Mouse (Mus musculus) testis, adult 2 months (tissue): ENCODE results near the gene Angptl1. TPM values are rescaled to one million over a fixed set of nuclear protein-coding genes. Genes with fewer than 3 reads are reported as not detected.

Source experiments
- H3K27ac ChIP-seq: fragments of 200-500 bp; 2 replicates; pipeline ENCODE4 v1.5.1; 2012; ENCODE audit warnings: low read depth, low read length; ENCODE audit not compliant: control insufficient read depth, insufficient read depth
- H3K27me3 ChIP-seq: fragments of 200-500 bp; 2 replicates; pipeline ENCODE4 v1.6.1; 2012; ENCODE audit warnings: mild to moderate bottlenecking, low read length, moderate library complexity; ENCODE audit not compliant: control insufficient read depth, insufficient read depth
- H3K36me3 ChIP-seq: fragments of 200-500 bp; 2 replicates; pipeline ENCODE4 v1.6.1; 2012; ENCODE audit warnings: mild to moderate bottlenecking, low read length; ENCODE audit not compliant: control insufficient read depth, insufficient read depth
- H3K4me1 ChIP-seq: fragments of 200-500 bp; 2 replicates; pipeline ENCODE4 v1.6.1; 2012; ENCODE audit warnings: low read length; ENCODE audit not compliant: control insufficient read depth, insufficient read depth
- H3K4me3 ChIP-seq: fragments of 200-500 bp; 2 replicates; pipeline ENCODE4 v1.5.1; 2012; ENCODE audit warnings: low read depth, mild to moderate bottlenecking, low read length, moderate library complexity, mixed read lengths; ENCODE audit not compliant: control insufficient read depth
- CTCF ChIP-seq: fragments of 200-500 bp; IDR thresholded peaks from 2 replicates; pipeline ENCODE4 v1.5.1; 2012; ENCODE audit warnings: low read depth, mild to moderate bottlenecking, inconsistent platforms, low read length, moderate library complexity; ENCODE audit not compliant: control insufficient read depth, insufficient read depth, insufficient replicate concordance
- POLR2A ChIP-seq: fragments of 200-500 bp; IDR thresholded peaks from 2 replicates; pipeline ENCODE4 v1.6.1; 2012; ENCODE audit warnings: low read depth, mild to moderate bottlenecking, inconsistent platforms, low read length, moderate library complexity; ENCODE audit not compliant: control insufficient read depth
- polyA plus RNA-seq: library from polyadenylated mRNA; depleted of rRNA; stranded (reverse); fragments of >200 nt; gene quantifications from 2 replicates; pipeline ENCODE4 v1.2.3, GENCODE M21; 2012; rRNA removed

Gene Angptl1
- polyA plus RNA-seq, 1 experiment = 0.37 TPM

DNA sequence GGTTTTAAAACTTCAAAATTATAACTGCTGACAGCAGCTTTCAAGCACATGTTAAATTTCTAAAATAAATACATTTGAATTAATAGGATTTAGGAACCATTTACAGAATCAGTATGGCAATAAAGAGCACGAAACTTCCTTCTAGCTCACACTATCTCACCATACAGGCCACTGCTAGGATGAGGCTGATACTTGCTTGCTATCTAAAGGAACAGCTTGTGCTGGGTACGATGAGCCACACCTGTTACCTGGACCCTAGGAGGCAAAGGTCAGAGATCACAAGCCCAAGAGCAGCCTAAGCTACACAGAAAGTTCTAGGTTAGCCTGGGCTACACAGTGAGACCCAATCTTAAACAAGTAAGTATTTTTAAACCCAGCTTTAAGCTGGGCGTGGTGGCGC is 70.9 kb downstream of the Angptl1 start:
- Histone ChIP-seq H3K27ac (no peak overlapping the region), H3K4me3 (no peak overlapping the region), H3K27me3 (no peaks in the 10 kb centered on the region), H3K4me1 (no peaks in the 10 kb centered on the region), H3K36me3 (no peaks in the 10 kb centered on the region)
- no peak for TF ChIP-seq CTCF
- TF ChIP-seq POLR2A = no peak

DNA sequence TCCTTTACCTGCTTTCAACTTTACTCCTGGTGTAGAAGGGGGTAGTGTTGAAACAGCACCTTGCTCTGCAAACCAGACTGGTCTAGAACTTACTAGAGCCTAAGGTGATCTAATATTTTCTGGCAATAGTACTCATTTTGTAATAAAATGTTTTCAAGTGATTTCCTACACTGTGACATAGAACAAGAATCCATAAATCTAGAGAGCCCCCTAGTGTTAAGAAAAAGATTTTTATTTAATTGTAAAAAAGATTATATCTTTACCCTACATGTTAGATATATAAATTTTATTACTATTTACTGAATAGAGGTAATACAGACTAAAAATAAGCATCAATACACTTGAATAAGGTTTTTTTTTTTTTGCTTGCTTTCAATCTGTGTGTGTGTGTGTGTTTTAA is 71.5 kb downstream of the Angptl1 start:
- Histone ChIP-seq H3K4me1 (no peaks in the 10 kb centered on the region), H3K27me3 (no peaks in the 10 kb centered on the region), H3K27ac (no peak overlapping the region), H3K4me3 (no peak overlapping the region), H3K36me3 (no peaks in the 10 kb centered on the region)
- TF ChIP-seq POLR2A = no peak
- no peak for TF ChIP-seq CTCF

Other genes starting within 250 kb of the Angptl1 start
- 0.90 and 0.94 TPM in 2 replicates for gene Tor3a, start 164.2 kb upstream of the Angptl1 start, polyA plus RNA-seq
- 23.3 and 27.7 TPM in 2 replicates for gene Fam20b, start 119.5 kb upstream of the Angptl1 start, polyA plus RNA-seq
- gene Ralgps2, start 101.1 kb downstream of the Angptl1 start, polyA plus RNA-seq = 123 and 132 TPM in 2 replicates